Mouse (Mus musculus): Measurements from ENCODE around the gene App. TPM values are rescaled to one million over a fixed set of nuclear protein-coding genes. Genes with fewer than 3 reads are reported as not detected.
A peak's percentile ranks its signal among the peaks of the same experiment; 100 is the strongest.

The App gene
- polyA plus RNA-seq, 1 experiment from 2014 or later = 31.3 TPM

GRCm38 (mm10) chr16:85012695-85013094 is 160.9 kb downstream of the App start:
- Histone ChIP-seq H3K27me3 (ENCODE audit: insufficient read depth, low read length) (no peaks in the 10 kb centered on the region), H3K4me2 (ENCODE audit: low read depth, low read length) (no peak overlapping the region), H3K9ac (replicated peaks) (no peak overlapping the region), H3K4me1 (ENCODE audit: insufficient read depth) (no peaks in the 10 kb centered on the region), H3K27ac (ENCODE audit: low read depth) (no peak overlapping the region), H3K36me3 (replicated peaks; ENCODE audit: insufficient read depth, low read length) (peaks cover 11% of the 10 kb centered on the region), H3K9me3 (ENCODE audit: low read length) (no peaks in the 10 kb centered on the region; the same call in 1 of the 2 replicates), H3K4me3 (ENCODE audit: low read depth, low read length) (no peak overlapping the region)
- whole genome bisulfite sequencing (ENCODE audit: insufficient replicate concordance) = 70% methylated on average over 3 of the region's 3 CpGs
- DNase-seq (no peak), ATAC-seq (no peak)
- TF ChIP-seq EP300 (IDR thresholded peaks at IDR 0.05; ENCODE audit: low read depth) (no peak), CTCF (IDR thresholded peaks at IDR 0.05; ENCODE audit: low read depth) (no peak)

GRCm38 (mm10) chr16:85012172-85012571 is 161.4 kb downstream of the App start:
- H3K9me3 ChIP-seq (ENCODE audit: low read length) = no peaks in the 10 kb centered on the region; the same call in 1 of the 2 replicates
- DNase-seq = no peak

GRCm38 (mm10) chr16:85010651-85011050 is 162.9 kb downstream of the App start:
- Histone ChIP-seq H3K4me1 (ENCODE audit: insufficient read depth) (no peaks in the 10 kb centered on the region), H3K4me3 (ENCODE audit: low read depth, low read length) (no peak overlapping the region), H3K27me3 (ENCODE audit: insufficient read depth, low read length) (no peaks in the 10 kb centered on the region), H3K9ac (replicated peaks) (no peak overlapping the region), H3K27ac (ENCODE audit: low read depth) (no peak overlapping the region), H3K36me3 (replicated peaks; ENCODE audit: insufficient read depth, low read length) (peaks cover 11% of the 10 kb centered on the region), H3K9me3 (ENCODE audit: low read length) (no peaks in the 10 kb centered on the region; the same call in 1 of the 2 replicates), H3K4me2 (ENCODE audit: low read depth, low read length) (no peak overlapping the region)
- 86% methylated on average over 2 of the region's 2 CpGs for WGBS (ENCODE audit: insufficient replicate concordance)
- no peak for TF ChIP-seq EP300 (IDR thresholded peaks at IDR 0.05; ENCODE audit: low read depth)
- ATAC-seq = no peak
- DNase-seq = no peak

More at GRCm38 (mm10) chr16:85012172-85012571, 161.4 kb downstream of the App start:
- Histone ChIP-seq H3K9ac (replicated peaks) (no peak overlapping the region), H3K4me3 (ENCODE audit: low read depth, low read length) (no peak overlapping the region), H3K4me1 (ENCODE audit: insufficient read depth) (no peaks in the 10 kb centered on the region), H3K27me3 (ENCODE audit: insufficient read depth, low read length) (no peaks in the 10 kb centered on the region), H3K4me2 (ENCODE audit: low read depth, low read length) (no peak overlapping the region), H3K27ac (ENCODE audit: low read depth) (no peak overlapping the region), H3K36me3 (replicated peaks; ENCODE audit: insufficient read depth, low read length) (peaks cover 11% of the 10 kb centered on the region)
- WGBS (ENCODE audit: insufficient replicate concordance) = 85% methylated on average over 5 of the region's 5 CpGs
- no peak for TF ChIP-seq EP300 (IDR thresholded peaks at IDR 0.05; ENCODE audit: low read depth)
- TF ChIP-seq CTCF (IDR thresholded peaks at IDR 0.05; ENCODE audit: low read depth) = no peak
- ATAC-seq = no peak

- peaks cover 5% of the 10 kb centered on the region; the same call in 1 of the 2 replicates for H3K36me3 ChIP-seq (replicated peaks; ENCODE audit: insufficient read depth, low read length)
- ATAC-seq (no peak), DNase-seq (no peak)
- no peaks in the 10 kb centered on the region for H3K4me1 ChIP-seq (ENCODE audit: insufficient read depth)
- TF ChIP-seq EP300 (IDR thresholded peaks at IDR 0.05; ENCODE audit: low read depth) (no peak), CTCF (IDR thresholded peaks at IDR 0.05; ENCODE audit: low read depth) (no peak)
- H3K27ac ChIP-seq (ENCODE audit: low read depth) = no peak overlapping the region
- no peak overlapping the region for H3K4me2 ChIP-seq (ENCODE audit: low read depth, low read length)
- H3K4me3 ChIP-seq (ENCODE audit: low read depth, low read length) = no peak overlapping the region
- 76% methylated on average over 9 of the region's 9 CpGs for WGBS (ENCODE audit: insufficient replicate concordance)
- no peak overlapping the region for H3K9ac ChIP-seq (replicated peaks)
- H3K9me3 ChIP-seq (ENCODE audit: low read length) = no peaks in the 10 kb centered on the region; the same call in 1 of the 2 replicates
- H3K27me3 ChIP-seq (ENCODE audit: insufficient read depth, low read length) = no peaks in the 10 kb centered on the region
Observed at GRCm38 (mm10) chr16:85008866-85009645, 164.5 kb downstream of the App start.

- Histone ChIP-seq H3K4me2 (ENCODE audit: low read depth, low read length) (no peak overlapping the region), H3K27me3 (ENCODE audit: insufficient read depth, low read length) (no peaks in the 10 kb centered on the region), H3K36me3 (replicated peaks; ENCODE audit: insufficient read depth, low read length) (no peaks in the 10 kb centered on the region), H3K27ac (ENCODE audit: low read depth) (no peak overlapping the region), H3K4me1 (ENCODE audit: insufficient read depth) (no peaks in the 10 kb centered on the region), H3K4me3 (ENCODE audit: low read depth, low read length) (no peak overlapping the region), H3K9me3 (ENCODE audit: low read length) (no peaks in the 10 kb centered on the region), H3K9ac (replicated peaks) (no peak overlapping the region)
- ATAC-seq = no peak
- 80% methylated on average over 5 of the region's 5 CpGs for WGBS (ENCODE audit: insufficient replicate concordance)
- TF ChIP-seq EP300 (IDR thresholded peaks at IDR 0.05; ENCODE audit: low read depth) (no peak), CTCF (IDR thresholded peaks at IDR 0.05; ENCODE audit: low read depth) (no peak)
- DNase-seq = no peak
Observed at GRCm38 (mm10) chr16:85001939-85002556, 171.5 kb downstream of the App start.

- 64% methylated on average over 7 of the region's 7 CpGs for WGBS (ENCODE audit: insufficient replicate concordance)
- Histone ChIP-seq H3K9me3 (ENCODE audit: low read length) (no peaks in the 10 kb centered on the region), H3K4me1 (ENCODE audit: insufficient read depth) (no peaks in the 10 kb centered on the region), H3K9ac (replicated peaks) (no peak overlapping the region), H3K36me3 (replicated peaks; ENCODE audit: insufficient read depth, low read length) (no peaks in the 10 kb centered on the region), H3K4me2 (ENCODE audit: low read depth, low read length) (no peak overlapping the region), H3K4me3 (ENCODE audit: low read depth, low read length) (no peak overlapping the region), H3K27me3 (ENCODE audit: insufficient read depth, low read length) (no peaks in the 10 kb centered on the region), H3K27ac (ENCODE audit: low read depth) (no peak overlapping the region)
- no peak for DNase-seq
- TF ChIP-seq CTCF (IDR thresholded peaks at IDR 0.05; ENCODE audit: low read depth) (no peak), EP300 (IDR thresholded peaks at IDR 0.05; ENCODE audit: low read depth) (no peak)
- ATAC-seq = peak; percentile 36
Observed at GRCm38 (mm10) chr16:85000304-85000703, 173.3 kb downstream of the App start.
